Mouse (Mus musculus) olfactory bulb, adult 2 months (tissue): ENCODE measurements around the gene Gm1604a.
"Not testable (repeated sequence)": the region's sequence is repeated elsewhere in the genome, so short reads cannot be mapped to it uniquely, and the experiment has no call there.

ENCODE experiments used
- CTCF ChIP-seq: fragments of 200-500 bp; IDR thresholded peaks from 2 replicates; pipeline ENCODE4 v1.5.1; 2012; ENCODE audit warnings: low read depth, mild to moderate bottlenecking, low read length, moderate library complexity; ENCODE audit not compliant: insufficient read depth
- POLR2A ChIP-seq: fragments of 200-500 bp; IDR thresholded peaks from 2 replicates; pipeline ENCODE4 v1.6.1; 2012; ENCODE audit warnings: mild to moderate bottlenecking, low read depth, low read length, moderate library complexity; ENCODE audit not compliant: insufficient read depth

DNA sequence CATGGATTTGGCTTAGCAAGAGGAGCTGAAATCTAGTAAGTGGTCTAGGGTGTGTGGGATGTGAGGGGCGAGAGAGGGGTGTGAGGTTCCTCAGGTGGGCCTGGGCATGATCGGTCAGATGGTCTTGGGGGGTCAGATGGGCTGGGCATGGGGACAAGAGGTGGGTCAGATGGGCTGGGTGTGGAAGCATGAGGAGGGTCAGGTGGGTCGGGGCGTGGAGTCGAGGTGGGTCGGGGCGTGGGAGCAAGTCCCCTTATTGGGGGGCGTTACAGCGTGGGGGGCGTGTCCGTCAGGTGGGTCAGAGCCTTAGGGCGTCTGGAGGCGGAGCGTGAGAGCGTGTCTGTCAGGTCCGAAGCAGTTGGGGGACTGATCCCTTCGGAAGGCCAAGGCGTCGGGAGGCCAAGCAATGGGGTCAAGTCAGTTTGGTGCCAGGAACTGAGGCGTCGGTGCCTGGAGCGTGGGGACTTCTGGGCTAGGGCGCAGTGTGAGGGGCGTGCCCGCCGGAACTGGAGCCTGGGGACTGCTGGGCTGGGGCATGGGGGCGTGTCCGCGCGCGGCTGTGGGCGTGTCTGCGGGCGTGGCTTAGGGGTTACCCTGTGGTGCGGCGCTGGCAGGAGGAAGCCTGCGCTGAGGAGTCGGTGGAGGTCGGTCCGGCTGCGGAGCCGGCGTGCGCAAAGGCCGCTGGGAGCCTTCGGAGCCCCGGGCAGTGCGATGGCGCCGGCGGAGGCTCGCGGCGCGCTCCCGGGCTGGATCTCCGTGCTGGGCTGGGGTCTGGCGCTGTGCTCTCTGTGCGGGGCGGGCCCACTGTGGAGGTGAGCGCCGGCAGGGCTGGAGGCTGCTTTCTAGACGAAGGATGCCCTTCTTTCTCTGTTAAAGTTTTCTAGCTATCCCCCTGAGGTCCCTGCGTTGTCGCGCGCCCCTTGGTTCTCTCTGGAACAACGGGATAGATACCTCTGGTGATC lies 46.8 kb upstream of the Gm1604a start, which contains the start of gene Gm49721:
- TF ChIP-seq CTCF, POLR2A: not testable (repeated sequence)
